Mouse (Mus musculus): ENCODE results near the gene Lactb.

Gene Lactb

DNA sequence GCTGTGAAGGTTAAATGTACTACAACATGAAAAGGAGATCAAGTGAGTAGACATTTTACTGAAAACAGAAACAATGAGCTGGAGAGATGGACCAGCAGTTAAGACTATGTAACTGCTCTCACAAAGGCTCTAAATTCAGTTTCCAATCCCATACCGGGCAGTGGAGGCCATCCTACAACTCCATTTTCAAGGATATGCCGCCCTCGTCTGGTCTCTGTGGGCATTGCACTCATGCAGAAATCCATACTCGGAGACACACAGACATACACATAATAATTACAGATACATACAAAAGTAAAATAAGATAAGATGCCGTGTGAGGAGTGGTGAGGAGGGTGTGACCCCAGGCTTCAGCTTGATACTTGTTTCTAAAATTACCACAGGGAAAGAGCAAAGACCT is 5.2 kb upstream of the Lactb start:
- DNase-seq (ENCODE audit: low spot score): peak; percentile 89

DNA sequence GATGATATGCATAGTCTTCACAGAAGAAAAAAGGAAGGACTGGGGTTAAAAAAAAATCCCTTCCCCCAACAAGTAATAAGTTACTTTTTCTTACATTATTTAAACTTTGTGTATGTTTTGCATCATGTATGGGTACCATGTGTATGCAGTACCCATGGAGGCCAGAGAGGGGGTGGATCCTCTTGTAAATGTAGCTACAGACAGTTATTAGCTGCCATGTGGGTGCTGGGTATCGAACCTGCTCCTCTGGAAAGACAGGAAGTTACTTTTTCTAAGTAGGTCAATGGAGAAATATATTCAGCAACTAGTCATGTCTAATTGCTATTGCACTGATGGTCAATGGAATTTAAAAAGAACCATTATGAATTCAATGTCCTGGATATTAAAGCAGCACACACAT is 3.2 kb upstream of the Lactb start:
- no peak for DNase-seq (ENCODE audit: low spot score)

DNA sequence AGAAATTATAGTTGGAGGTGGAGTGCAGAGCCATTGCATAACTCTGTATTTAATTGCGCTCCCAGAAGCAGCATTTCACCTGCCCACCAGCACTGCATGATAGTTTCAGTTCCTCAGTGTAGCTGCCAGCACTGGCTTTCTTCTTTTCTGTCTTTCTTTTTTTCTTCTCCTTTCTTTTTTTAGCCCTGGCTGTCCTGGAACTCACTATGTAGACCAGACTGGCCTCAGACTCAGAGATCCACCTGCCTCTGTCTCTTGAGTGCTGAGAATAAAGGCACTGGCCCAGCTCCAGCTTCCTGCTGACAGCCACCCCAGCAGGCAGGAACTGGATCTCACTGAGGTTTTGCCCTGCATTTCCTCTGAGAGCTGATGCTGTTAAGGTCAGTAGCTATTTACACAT is 2.7 kb upstream of the Lactb start:
- DNase-seq (ENCODE audit: low spot score): no peak

DNA sequence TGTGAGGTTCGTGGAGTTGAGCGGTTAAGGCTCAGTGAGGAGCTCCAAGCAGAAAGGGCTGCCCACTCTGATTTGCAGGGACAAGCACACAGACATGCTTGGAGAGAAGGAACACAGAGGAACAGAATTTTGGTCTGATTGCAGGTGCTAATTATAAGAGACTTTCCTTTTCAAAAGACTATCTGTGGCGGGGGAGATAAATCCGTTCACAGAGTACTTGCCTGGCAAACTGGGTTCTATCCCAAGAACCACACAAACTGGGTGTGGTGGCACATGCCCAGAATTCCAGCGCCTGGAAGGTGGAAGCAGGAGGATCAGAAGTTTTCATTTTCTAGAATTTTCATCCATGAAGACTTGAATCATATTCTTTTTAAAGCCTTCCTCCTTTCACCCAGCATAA is 1.8 kb upstream of the Lactb start:
- no peak for DNase-seq (ENCODE audit: low spot score)

DNA sequence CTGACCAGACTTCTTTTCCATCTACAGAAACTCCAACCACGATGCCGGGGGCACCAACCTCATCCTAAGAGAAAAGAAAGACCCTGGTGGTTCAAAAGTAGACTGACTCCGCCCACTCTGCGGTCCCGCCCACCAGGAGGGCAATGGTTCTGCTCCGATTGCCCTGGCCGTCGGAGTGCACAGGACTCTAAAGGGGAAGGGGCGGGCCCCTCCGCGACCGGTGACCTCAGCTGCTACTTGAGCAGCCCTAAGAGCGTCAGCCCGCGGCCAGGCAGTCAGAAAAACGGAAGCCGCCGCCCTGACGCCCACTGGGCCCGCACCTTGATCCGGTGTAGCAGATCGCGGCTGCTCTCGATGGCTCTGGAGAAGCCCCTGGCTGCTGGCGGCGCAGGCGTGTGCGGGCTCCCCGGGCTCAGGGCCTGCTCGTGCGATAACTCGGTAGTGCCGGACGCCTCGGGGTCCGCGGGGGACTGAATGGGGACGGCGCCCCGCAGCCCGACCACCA is 511 bp downstream of the Lactb start:
- peak; percentile 90 for DNase-seq (ENCODE audit: low spot score)

DNA sequence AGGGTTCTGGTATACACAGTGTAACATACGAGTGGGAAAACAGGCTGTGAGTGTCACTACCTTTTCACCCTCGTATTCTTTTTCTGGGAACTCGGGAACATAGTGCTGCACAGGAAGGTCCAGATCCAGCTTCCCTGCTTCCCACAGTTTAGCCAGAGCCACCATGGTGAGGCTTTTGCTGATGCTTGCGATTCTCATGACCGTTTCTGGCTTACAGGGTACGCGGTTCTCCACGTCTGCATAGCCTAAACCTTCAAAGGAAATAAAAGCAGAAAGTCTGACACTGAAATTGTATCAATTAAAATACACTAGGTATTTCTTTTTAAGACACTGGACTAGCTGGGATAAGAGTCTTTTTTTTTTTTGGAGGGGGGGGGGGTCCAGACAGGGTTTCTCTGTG is 4.2 kb downstream of the Lactb start:
- peak; percentile 8 for DNase-seq (ENCODE audit: low spot score)

DNA sequence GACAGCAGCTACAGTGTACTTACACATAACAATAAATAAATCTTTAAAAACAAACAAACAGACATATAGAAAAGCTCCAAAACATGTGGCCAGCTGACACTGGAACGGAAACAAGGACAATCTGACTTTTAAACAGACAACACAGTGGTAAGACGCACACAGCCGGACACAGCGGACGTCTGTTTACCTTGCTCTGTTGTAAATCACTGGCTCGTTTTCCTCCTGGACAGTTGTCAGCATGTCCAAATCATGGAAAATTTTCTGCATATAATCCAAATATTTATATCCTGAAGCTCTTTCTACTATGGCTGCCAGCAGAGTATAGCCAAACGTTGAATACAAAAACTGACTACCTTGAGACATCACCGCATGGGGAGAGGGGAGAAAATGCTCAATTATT is 7.8 kb downstream of the Lactb start:
- no peak for DNase-seq (ENCODE audit: low spot score)

DNA sequence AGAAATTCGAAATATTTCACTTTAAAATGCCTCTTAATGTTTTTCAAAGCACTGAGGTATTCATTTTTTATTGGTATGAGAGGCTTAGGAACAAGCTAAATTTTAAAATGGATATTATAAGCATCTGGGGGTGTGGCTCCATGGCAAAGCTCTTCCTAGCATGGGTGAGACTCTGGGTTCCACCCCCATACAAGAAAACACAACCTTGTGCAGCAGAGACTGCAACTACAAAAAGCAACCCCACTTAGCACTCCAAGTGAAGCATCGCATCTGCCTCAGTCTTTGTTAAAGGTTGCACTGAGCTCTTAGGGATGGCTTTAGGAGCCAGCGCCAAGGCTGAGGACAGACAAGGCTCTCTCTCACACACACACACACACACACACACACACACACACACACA is 13.8 kb downstream of the Lactb start:
- DNase-seq (ENCODE audit: low spot score): no peak

DNA sequence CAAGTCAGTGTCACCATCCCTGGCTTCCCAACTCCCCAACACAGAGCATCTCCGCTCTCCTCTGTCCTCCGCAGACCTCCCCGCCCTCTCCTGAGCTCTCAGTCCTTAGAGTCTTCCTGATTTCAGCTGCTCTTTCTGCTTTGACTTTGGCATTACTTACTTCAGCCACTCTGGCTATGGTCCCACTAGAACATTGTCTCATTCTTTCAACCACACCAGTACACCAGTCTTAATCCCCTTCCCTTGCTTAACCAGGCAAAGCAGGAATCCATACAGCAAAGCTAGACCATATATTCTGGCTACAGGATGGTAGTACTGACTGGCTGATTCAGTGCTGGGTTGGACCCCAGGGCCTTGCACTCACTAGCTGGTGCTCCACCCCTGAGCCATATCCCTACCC is 17.8 kb downstream of the Lactb start:
- DNase-seq (ENCODE audit: low spot score): peak; percentile 20

DNA sequence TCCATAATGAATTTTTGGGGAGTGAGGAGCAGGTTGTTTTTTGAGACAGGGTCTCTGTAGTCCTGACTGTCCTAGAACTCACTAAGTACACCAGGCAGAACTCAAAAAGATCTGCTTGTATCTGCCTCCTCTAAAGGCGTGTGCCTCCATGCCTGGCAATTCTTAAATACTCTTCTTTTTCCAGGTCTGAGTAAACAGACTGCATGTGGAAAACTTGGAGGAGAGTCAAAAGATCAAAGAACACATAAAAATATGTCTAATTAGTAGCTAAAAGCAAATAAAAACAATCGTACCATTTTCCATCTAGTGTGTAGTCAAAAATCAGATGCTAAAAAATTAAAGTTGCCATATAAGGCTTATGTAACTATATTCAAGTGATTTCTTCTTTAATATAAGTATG is 22.4 kb downstream of the Lactb start:
- no peak for DNase-seq (ENCODE audit: low spot score)

DNA sequence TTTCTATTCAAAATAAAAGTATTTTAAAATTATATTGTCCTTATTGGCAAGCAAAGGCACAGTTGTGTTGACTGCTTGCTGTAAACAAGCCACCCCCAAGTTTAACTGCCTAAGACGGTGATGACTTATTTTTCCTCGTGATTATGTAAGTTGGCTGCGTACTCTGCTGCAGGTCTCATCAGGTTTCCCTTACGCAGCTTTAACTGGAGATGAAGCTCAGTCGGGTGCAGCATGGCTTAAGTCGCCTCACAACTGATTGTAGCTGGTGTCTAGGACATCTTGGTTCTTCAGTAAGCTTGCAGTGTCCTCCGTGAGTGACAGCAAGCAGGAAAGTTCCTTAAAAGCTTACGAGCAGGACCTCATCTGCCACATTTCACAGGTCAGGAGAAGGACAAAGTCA is 23.0 kb downstream of the Lactb start:
- DNase-seq (ENCODE audit: low spot score): no peak

DNA sequence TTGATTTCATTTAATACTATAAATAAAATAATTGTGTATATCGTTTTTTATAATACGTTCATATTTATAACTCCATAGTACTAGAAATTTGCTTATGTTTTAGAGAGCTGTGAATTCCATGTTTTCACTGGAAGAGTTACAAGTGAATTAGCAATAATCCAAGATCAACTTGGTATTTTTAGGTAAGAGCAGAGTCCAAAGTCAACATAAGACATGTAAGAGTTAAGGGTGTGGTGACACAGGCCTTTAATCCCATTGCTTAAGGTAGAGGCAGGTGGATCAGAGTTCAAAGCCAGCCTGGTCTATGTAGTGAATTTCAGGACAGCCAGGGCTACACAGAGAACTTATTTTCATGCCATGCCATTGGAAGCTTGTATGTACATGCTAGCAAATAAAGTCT is 26.7 kb downstream of the Lactb start:
- DNase-seq (ENCODE audit: low spot score): no peak

DNA sequence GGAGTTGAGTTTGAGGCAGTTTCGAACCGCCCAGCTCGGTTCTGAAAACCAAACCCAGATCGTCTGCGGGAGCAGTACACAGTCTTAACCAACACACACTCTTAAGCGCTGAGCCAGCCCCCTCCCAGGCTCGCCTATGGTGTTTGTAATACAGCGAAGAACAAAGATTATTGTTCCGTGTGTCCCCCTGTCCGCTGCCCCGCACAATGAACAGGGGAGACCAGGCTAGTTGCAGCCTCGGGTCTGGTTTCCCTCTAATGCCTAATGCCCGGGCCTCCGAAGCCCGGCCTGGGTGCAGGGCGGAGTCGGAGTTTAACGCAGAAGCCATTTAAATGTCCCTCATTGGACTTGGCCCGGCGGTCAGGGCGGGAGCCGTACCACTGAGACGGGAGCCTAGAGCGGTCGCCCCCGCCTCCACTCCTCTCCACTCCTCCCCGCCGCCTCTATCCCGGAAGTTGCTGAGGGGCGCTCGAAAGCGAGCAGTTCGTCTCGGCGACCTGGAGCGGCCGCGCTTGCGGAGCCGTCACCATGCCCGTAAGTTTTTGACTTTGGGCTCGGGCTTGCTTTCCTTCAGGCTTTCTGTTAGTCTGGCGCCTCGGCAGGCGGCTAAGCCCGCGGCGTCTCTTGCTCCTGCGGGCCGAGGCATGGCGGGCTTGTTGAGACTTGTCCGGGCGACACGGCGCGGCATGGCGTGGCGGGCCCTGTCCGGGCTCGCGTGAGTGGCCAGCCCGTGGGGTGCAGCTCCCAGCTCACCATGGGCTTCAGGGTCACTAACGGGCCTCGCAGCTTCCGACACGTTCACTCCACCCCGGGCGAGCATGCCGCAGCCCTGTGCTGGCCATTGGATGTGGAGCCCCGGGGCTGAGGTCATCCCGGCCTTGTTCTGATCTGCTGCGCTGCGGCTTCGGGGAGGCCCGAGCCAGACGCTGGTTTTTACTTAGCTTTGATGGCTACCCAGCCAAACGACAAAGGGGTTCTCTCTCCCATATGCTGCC is 29.3 kb downstream of the Lactb start, which contains the start of gene Rps27l:
Gene Rps27l, plus strand, starts transcription at position 440 of the 995 bp plus-strand sequence.
- DNase-seq (ENCODE audit: low spot score): peak; percentile 95

DNA sequence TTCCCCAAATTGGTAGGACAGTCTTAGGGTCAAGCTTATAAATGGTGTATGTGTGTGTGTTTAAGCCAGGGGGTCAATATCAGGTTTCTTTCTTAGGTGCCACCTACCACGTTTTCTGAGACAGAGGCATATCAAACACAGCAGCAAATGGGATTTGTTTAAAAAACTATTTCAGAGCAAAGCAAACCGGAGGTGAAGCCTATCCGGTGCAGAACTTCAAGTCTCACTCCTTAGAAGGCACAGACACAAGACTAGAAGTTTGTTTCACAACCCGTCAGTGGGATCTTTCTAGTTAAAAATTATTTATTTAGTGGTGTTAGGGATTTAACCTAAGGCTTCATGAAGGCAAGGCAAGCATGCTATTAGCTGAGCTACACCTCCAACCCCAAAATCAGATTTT is 30.1 kb downstream of the Lactb start:
- DNase-seq (ENCODE audit: low spot score): no peak

DNA sequence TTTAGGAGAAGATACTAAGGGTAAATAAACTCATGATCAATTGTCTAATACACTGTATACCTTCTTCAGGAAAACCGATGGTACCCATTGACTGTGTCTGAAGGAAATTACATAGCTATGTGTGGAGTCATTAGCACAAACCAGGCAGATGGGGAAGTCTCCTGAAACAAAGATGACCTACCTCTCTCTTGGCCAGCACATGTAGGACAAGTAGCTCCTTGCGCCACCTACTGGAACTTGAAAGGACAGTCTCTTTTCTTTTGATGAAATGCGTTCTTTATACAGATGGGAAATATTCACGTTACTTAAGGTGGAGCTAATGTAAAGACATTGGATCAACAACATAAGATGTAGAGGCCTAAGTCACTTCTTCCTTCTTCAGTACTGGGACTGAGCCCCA is 36.4 kb downstream of the Lactb start:
- no peak for DNase-seq (ENCODE audit: low spot score)

DNA sequence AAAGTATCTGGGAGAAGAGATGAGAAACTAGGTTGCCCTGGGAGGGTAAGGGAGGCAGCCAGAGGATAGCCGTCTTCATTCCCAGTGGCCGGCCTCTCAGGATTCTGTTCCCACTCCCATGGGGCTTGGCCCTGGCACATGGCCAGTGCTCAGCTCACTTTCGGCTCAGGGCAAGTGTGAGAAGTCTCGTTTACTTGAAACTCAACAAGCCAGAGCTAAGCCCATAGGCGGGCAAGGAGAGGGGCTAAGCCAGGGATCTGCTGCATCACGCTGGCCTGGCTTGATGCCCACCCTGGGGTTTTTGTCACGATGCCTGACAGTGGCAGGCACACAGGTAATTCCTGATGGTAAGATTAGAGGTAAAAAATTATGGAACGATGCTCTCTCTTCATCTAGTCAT is 37.8 kb downstream of the Lactb start:
- DNase-seq (ENCODE audit: low spot score): peak; percentile 56

DNA sequence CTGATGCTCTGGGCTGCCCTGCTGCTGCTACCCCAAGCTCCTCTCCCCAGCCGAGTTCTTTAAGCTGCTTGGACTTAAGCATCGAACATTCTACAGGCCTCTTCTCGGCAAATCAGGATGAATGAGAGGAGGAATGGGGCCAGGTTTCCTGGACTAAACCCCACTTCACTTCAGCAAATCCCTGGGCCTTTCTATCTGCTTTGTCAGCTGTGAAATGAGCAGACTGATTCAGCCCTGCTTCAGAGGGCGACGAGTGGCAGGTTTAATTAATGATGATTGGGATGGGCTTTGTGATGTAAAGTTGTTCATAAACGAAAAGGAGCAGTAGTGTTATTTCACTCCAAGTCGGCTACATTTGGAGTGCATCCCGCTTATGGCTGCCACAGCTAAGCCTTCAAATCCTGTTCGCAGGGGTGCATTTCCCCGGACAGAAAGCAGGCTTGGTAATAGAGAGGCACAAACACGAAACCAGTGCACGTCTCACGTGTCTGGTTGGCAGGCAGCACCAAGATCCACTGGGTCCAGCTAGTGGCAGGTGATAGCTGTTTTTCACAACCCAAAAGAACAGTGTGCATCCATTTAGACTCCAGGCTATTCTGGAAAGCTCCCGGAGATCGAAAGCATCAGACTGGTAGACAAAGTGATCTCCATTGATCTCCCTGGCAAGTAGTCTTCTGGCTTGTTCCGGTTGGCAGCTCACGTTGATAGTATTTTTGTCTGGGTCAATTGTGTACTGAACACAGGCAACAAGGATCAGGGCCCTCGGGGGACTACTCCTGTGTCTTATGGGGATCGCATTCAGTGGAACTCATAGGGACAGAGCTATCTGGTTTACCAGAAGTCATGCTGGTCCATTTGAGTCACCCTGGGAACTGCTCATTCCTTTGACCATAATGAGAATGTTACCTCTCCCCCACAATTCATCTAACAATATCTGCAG is 41.1 kb downstream of the Lactb start:
- no peak for DNase-seq (ENCODE audit: low spot score)

DNA sequence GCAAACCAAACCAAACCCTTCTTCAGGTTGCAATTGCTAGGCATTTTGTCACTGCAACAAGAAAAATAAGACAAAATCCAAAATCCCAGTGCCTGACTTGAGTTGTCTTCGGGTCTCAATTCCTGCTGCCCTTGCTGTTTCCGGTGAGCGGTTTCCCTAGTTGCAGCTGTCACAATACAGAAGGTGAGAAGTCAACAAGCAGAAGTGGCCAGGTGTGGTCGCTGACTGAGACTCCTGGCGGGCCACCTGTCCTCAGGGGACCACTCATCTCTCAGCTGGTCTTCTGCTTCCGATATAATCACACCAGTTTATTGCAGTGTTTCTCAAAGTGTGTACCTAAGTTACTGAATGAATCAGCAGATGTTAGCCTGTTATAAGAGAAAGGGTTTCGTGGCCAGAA is 44.9 kb downstream of the Lactb start:
- DNase-seq (ENCODE audit: low spot score): no peak

DNA sequence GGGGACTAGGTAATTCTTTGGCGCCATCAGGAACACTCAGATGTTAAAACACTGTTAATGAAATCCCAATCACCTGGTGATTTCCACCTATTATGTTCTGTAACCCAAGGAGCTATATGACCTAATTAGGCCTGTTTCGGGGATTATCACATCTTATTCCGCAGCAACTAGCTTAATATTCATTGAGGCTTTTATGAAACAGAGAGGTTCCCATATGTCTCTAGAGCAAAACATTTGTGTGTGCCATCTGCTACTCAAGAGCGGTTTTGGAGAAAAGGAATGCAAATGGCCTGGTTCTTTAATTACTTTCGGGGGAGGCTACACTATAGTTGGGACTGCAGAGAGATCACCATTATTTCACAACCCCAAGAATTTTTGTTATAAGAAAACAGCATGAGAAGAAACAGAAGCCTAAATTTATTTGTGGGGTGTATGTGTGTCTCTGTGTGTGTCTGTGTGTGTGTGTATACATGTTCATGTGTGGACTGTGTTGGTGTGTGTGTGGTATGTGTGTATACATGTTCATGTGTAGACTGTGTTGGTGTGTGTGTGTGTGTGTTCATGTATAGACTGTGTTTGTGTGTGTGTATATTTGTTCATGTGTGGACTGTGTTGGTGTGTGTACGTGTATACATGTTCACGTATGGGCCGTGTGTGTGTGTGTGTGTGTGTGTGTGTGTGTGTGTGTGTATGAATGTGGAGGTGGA is 47.4 kb downstream of the Lactb start:
- no peak for DNase-seq (ENCODE audit: low spot score)

DNA sequence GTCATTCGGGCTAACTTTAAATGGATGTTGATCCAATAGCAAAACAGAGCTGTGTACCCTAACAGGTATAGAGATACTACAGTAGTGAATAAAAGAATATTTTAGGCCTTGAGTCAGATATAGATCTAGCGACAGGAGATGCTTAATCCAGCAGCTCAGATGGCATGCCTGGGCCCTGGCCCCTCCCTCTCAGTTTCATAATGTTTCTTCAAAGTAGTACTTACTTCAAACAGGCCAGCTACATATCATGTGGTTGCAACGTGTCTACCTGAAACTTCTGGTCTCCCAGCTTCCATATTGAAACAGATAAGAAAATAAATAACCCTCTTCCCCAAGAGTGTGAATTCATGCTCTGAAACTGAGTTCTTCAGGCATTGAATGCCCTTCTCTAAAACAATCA is 49.4 kb downstream of the Lactb start:
- DNase-seq (ENCODE audit: low spot score): no peak

DNA sequence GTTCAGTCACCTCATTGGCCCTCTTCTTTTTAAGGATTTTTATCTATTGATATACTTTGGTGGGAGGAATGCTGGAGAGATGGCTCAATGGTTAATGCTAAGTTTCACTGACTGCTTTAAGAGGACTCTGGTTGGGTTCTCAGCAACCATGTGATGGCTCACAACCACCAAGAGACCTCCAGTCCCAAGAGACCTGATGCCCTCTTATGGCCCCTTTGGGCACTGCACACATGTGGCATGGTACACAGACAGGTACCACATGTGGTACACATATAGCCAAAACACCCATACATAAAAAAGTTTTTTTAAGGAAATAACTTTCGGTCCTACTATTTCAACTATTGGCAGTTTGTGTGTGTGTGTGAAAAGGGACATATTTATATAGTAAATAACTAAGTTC is 53.2 kb downstream of the Lactb start:
- DNase-seq (ENCODE audit: low spot score): peak; percentile 57
